Mouse (Mus musculus): ENCODE measurements at regions not wholly inside any gene's neighbourhood (a gene's known extent, or its start where the extent isn't known, plus 50 kb on each side); places are given as distances from the start of the nearest gene placed in this dataset.
A peak's percentile ranks its signal among the peaks of the same experiment; 100 is the strongest.
"Not testable (repeated sequence)": the region's sequence is repeated elsewhere in the genome, so short reads cannot be mapped to it uniquely, and the experiment has no call there.

DNA sequence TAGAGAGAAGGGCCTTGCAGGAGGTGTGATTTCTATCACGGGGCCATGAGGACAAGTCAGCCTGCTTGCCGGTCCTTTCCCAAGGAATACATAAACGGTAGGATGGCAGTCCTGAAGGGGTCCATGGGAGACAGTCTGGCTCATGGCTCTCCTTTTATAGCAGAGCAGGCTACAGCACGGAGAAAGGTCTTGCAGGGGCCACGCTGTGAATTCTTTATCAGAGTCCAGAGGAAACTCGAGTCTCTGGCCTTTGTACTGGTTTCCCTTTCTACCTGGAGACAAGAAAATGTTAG lies 1984.0 kb downstream of the 4930444P10Rik start:
- DNase-seq (ENCODE audit: low read depth) = no peak

DNA sequence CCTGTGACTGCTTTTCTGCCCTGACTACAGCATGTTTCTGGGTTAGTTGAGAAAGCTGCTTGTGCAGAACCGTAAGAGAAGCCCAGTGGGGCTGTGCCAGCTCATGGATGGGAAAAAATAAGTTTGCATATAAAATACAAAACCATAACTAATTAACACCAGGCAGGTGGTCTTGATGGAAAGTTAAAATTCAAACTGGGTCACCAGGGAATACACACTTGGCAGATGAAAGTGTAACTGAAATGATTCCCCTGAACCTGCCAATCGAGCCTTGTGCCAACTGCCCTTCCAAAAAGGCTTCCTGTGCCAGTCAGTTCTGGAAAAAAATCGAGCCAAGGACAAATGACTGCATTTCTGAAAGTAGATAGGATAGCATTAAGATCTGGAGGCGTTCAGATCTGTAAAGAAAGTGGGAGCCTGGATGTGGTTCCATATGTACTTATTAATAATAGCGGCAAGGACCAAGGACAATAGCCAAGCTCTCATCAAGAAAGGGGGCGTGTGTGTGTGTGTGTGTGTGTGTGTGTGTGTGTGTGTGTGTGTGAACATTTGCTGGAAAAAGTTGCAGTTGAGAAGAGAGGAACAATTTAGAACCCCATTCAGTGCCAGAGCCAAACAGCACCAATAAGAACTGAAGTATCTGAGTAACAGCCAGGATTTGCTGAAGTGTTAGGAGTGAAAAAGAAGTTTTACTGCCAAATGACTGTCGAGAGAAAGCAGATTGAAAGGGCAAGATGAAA lies 1984.5 kb downstream of the 4930444P10Rik start:
- no peak for DNase-seq (ENCODE audit: low read depth)

DNA sequence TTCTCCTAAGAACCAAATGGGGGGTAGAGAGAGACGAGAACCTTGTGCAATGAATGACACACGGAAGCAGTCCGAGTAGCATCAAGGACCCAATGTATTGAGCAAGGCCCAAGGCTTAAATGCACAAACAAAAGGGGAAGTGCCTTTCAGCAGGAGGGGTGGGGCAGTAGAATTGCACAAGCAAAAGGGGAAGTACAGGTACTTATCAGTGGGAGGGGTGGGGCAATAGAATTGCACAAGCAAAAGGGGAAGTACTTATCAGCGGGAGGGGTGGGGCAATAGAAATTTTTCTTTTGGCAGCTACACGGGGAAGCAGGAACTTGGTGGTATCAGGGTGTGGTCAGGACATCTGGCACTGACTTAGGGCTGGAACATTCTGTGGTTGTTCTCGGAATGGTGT lies 1987.6 kb downstream of the 4930444P10Rik start:
- DNase-seq (ENCODE audit: low read depth) = not testable (repeated sequence)

DNA sequence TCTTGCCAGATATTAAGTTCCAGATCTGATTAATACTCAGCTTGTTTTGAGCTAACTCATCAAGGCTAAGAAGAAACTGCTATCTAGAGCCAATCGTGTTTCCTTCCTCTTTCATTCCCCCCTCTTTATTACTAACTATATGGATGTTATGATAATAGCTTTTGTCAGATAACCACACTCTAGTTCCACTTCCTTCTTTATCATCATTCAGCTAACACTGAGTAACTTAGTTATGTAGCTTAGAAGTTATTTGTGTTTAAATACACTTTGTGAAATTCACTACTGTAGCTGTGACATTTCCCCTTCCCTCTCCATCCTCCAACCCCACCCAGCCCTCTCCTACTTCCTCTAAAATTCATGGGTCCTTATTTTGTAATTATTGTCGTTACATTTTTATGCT lies 1988.6 kb downstream of the 4930444P10Rik start:
- DNase-seq (ENCODE audit: low read depth) = no peak

DNA sequence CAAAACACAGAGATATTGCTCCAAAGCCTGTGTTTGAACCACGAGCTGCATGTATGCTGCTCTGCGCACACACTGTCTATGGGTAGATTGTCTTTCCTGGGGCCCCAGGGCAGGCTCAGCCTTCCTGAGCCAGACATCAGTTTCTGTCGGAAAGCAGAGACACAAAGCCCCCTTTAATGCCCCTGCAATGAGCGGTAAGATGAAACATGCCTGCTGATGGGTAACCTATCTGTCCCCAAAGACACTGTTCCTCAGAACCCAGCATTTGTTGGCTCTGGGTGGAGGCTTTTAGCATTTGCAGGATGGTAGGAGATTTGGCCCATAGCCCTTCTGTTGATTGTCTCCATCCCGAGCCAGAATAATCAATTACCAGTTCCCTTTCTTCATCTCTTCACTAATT lies 1994.1 kb downstream of the 4930444P10Rik start:
- DNase-seq (ENCODE audit: low read depth) = no peak

- no peak for DNase-seq (ENCODE audit: low read depth)
Measured at GRCm38 (mm10) chr1:14097567-14098228, 1995.4 kb downstream of the 4930444P10Rik start.

DNA sequence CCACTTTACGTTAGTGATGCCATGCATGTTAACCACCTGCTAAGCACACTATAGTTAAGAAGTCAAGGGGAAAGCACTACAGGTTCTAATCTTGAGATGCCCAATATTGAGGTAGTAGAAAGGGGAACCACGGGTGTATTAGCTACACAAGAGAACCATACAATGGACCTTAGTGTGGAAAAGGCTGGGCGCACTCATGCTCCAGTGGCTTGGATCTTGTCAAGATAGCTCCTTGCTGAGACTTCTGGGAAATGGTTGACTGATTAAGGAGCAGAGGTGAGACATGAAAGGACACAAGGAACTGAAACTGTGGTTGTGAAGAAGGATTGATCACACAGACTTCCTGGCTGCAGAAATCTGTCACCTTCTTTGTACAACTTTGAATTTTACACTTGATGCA lies 2028.3 kb downstream of the 4930444P10Rik start:
- no peak for DNase-seq (ENCODE audit: low read depth)

- no peak for DNase-seq (ENCODE audit: low read depth)
Measured at GRCm38 (mm10) chr1:14036163-14036562, 2057.0 kb downstream of the 4930444P10Rik start.

- no peak for DNase-seq (ENCODE audit: low read depth)
Measured at GRCm38 (mm10) chr1:14011484-14011883, 2081.6 kb downstream of the 4930444P10Rik start.

GRCm38 (mm10) chr1:14010789-14011188 lies 2082.3 kb downstream of the 4930444P10Rik start:
- peak; percentile 11 for DNase-seq (ENCODE audit: low read depth)

- DNase-seq (ENCODE audit: low read depth) = no peak
Measured at GRCm38 (mm10) chr1:14002550-14002949, 2090.6 kb downstream of the 4930444P10Rik start.

DNA sequence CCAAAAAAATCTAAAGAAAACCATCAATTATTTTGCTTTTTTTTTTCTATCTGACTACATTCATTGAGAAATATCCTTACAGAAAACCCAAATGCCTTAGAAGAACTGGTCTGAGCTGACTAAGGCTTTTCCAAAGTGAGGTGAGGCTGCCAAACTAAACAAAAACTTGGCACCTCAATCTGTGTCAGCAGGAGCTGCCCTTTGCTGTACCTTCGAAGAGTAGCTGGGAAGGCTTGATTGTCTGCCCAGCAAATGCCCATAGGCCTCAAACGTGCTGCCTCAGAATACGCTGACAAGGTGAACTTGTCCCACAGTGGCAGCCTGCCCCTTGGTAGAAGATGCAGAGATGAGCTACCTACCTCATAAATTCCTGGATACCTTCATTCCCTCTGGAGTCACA lies 2091.7 kb downstream of the 4930444P10Rik start:
- DNase-seq (ENCODE audit: low read depth) = peak; percentile 56

- DNase-seq (ENCODE audit: low read depth) = no peak
Measured at GRCm38 (mm10) chr1:14000605-14001395, 2092.3 kb downstream of the 4930444P10Rik start.

GRCm38 (mm10) chr1:13998178-13998708 lies 2094.9 kb downstream of the 4930444P10Rik start:
- DNase-seq (ENCODE audit: low read depth) = no peak

- DNase-seq (ENCODE audit: low read depth) = no peak
Measured at GRCm38 (mm10) chr1:13993825-13994509, 2099.2 kb downstream of the 4930444P10Rik start.

DNA sequence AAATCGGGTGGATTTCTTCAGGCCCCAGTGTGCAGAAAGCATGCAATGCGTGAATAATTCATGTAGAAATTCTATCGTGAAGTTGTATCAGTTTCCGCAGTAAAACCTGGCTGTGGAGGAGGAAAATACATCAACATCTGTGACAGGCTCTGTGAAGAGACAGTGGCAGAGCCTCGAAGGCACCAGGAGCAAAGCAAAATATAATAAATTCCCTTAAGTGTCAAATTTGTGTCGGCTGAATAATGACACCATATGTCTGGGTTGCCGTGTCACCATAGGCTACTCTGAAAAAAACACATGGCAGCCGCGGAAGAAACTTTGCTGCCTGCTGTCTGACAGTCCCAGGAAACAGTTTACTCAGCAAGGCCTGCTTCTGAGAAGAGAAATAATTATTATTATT lies 2100.1 kb downstream of the 4930444P10Rik start:
- DNase-seq (ENCODE audit: low read depth) = no peak

- DNase-seq (ENCODE audit: low read depth) = no peak
Measured at GRCm38 (mm10) chr1:13989360-13989759, 2103.8 kb downstream of the 4930444P10Rik start.

GRCm38 (mm10) chr1:13984833-13985232 lies 2108.3 kb downstream of the 4930444P10Rik start:
- DNase-seq (ENCODE audit: low read depth) = no peak

DNA sequence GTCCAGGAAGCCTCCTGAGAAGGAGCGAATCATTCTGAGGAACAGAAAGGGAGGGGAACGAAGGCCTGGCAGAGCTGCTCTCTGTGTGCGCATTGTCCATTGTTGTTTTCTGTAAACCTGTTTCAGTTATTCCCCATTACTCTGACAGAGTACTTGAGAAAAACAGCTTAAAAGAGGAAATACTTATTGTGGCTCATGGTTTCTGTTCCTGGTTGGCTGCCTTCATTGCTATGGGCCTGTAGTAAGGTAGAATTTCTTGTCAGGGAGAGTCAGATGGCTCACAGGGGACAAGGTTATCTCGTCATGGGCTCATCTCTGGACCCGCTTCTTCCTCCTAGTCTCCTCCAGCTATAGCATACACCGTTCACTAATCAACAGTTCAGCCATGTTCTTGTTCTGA lies 2112.9 kb downstream of the 4930444P10Rik start:
- DNase-seq (ENCODE audit: low read depth) = no peak

- no peak for DNase-seq (ENCODE audit: low read depth)
Measured at GRCm38 (mm10) chr1:13978640-13979039, 2114.5 kb downstream of the 4930444P10Rik start.

GRCm38 (mm10) chr1:13977207-13977606 lies 2115.9 kb downstream of the 4930444P10Rik start:
- no peak for DNase-seq (ENCODE audit: low read depth)

DNA sequence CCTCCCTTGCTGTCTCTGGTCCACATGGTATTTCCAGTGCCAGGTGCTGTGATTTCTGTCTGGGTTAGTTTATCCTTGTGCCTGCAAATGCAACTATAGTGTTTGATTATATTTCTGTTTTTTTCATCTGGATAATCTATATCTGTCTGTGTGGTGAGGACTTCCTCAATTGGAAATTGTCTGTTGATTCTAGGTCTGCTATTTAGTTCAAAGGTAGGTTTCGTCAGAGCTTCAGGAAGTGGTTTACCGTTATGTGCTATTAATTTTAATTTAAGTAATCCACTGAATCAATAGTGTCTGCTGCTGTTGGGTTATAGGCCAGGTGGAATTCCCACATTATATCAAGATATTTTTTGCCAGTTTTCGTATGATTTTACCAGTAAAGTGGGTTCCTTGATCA lies 2143.9 kb downstream of the 4930444P10Rik start:
- DNase-seq (ENCODE audit: low read depth) = no peak
